Mouse (Mus musculus): ENCODE results near the gene Ado.

Ado gene

DNA sequence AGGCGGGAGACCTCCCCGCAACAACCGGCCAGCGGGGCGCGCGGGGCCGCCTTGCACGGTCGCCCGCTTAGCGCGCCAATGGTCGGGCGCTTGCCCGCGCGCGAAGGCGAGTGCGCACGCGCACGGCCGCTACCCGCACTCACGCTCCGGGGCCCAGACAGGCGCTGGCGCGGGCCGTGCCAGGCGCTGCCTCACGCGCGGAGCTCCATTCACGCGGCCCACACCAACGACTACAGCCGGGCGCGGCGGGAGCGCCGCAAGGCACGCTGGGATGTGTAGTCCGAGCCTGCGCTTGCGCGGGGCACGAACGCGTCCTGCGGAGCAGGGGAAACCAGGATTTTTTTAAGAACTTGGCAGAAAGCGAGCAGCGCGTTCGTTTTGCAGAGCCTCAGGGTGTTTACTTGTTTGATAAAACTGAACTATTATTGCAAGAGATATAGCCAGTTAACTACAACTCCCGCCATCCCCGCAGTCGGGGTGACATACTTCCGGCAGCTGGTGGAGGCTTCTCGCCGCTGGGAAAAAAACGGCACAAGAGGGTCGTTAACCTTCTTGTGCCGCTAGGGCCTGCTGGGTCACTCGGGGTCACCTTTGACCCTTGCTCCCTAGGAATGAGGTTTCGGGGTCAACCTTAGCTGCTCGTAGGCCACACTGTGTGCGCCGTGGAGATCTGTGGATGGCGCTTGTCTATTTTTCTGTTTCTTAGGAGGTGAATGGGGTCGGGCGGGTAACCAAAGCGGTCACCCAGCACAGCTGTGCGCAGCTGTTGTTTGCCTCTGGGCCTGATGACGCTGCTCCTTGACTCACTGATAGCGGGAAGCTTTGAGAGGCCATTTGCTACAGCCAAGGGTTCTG is at the start of gene Ado:
Gene Ado, minus strand, starts transcription at position 79 of the 855 bp plus-strand sequence.
- DNase-seq = peak; percentile 84

DNA sequence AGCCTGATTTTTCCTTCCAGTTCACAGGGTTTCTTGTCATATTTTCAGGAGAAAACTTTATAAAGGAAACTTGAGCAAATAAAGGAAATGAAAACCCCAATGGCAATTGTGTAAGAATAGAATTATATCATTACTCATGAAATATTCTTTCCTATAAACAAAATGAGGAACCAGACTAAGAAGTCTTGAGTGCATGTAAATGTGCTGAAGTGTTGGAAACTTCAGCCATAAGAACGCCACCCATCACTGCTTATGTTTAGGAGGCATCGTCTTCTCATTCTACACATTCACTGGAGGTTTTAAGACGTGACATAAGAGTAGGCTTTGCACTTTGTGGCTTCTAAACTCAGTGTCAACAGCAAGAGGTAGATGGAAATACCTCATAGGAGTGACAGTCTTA is 46.5 kb upstream of the Ado start:
- no peak for DNase-seq

- no peak for DNase-seq
Measured at GRCm38 (mm10) chr10:67585873-67586610, 37.3 kb upstream of the Ado start.

DNA sequence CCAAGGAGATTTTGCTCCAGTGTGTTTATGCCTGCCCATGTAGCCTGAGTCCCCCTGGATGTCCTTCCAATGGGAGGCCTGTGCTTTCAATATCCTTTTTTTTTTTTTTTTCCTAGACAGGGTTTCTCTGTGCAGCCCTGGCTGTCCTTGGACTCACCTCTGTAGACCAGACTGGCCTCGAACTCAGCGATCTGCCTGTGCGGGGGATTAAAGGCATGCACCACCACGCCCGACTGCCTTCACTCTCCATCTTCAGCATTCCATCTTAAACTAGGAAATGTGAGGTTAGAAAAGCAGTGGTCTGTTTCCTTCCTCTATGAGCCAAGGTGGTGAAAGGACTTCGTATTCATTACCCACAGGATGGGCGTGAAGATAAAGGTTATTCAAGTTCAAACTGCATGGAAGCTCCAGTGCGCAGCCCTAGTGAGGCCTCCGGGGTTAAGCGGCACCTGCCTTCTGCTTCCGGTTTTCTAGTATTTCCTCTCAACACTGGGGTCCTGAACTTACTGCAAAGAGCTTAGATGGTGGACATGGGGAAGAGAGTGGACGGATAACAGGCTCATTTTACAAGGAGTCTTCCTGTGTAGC is 33.0 kb upstream of the Ado start:
- no peak for DNase-seq

- DNase-seq = no peak
Measured at GRCm38 (mm10) chr10:67579830-67580229, 31.1 kb upstream of the Ado start.

GRCm38 (mm10) chr10:67573310-67573709 is 24.6 kb upstream of the Ado start:
- DNase-seq = no peak

- no peak for DNase-seq
Measured at GRCm38 (mm10) chr10:67571443-67571842, 22.7 kb upstream of the Ado start.

DNA sequence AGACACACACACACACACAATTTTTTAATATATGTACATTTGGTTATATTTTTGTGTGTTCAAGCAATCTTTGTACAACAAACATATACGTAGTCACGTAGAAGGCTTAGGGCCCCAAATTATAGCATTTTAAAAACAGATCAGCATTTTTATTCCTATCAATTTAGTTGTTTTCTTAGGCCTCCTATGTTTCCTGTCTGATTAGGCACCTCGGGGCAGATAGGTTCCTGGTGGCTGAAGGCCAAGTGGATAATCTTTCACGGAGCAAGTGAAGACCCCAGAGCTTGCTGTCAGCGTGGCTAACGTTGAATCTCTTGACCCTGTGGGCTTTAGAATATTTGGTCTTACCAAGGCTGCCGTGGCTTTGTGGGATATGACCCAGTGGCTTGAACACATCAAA is 20.8 kb upstream of the Ado start:
- DNase-seq = no peak

- DNase-seq = peak; percentile 7
Measured at GRCm38 (mm10) chr10:67566104-67566503, 17.3 kb upstream of the Ado start.

DNA sequence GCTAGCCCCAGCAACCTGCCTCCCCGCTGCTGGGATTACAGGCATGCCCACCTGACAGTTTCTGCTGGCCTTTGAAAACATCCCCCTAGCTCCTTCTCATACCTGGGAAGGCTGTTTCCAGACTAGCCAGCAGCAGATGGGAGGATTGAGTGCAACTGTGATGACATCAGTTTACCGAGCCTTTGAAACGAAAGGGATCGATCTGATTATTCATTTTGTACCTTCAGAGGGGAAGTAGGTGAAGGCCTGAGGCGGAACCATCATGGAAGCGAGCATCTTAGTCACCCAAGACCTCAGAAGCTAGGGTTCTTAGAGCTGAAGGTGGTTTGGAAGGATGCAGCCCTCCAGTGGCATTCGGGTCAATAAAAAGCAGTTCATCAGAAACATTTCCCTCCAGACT is 15.8 kb upstream of the Ado start:
- DNase-seq = no peak

DNA sequence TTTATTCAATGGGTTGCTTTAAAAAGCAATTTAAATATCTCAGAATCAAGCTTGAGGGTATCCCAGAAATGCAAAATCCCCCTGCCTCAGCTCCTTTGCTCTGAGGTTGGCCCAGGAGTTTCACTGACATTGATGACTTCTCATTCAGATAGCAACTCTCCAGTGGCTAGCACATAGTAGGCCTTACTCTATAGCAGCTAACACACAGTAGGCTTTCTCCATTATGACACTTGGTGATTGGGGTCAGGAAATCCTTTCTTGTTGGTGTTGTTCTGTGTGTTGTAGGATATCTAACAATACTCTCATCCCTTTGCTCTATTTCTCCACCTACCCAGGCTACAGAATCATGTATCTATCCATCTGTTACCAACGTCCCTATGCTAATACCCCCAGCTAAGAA is 12.4 kb upstream of the Ado start:
- no peak for DNase-seq

GRCm38 (mm10) chr10:67559765-67560394 is 11.1 kb upstream of the Ado start:
- DNase-seq = no peak

DNA sequence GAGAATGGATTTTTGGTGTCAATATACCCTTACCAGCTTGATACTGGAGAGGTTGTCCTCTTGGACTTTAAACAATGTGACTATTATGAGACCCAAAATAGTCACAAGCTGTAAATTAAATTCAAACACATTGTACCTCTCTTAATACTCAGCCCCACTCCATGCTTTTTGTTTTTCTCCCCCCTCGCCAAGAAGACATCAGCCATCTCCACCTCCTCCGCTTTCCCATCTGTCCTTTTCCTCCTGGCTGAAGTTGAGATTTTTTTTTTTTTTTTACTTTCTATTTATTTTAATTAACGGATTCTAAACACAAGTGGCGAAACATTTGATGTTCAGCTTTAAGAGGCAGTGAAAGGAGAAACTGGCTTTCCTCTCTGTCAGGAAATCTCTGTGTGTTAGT is 9.3 kb upstream of the Ado start:
- no peak for DNase-seq

- DNase-seq = peak; percentile 54
Measured at GRCm38 (mm10) chr10:67548261-67548854, 397 bp downstream of the Ado start.

DNA sequence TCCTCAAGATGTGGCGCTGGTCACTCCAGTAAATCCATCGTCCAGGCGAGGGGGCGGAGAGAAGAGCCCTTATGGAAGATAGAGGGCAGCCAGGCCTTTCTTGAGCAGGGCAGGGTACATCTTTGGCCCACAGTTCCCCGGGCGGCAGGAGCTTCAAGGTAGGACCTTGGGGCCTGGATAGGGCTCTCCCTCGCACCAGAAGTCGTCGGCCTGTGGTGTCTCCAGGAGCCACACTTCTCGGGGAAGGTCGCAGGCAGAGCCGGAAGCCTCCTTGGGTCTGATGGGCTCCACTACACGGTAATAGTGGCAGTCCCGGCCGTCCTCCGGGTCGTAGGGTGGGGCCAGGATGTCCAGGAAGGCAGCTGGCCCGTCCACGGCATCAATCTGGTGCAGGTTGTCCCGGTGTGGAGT is 900 bp downstream of the Ado start:
- no peak for DNase-seq

DNA sequence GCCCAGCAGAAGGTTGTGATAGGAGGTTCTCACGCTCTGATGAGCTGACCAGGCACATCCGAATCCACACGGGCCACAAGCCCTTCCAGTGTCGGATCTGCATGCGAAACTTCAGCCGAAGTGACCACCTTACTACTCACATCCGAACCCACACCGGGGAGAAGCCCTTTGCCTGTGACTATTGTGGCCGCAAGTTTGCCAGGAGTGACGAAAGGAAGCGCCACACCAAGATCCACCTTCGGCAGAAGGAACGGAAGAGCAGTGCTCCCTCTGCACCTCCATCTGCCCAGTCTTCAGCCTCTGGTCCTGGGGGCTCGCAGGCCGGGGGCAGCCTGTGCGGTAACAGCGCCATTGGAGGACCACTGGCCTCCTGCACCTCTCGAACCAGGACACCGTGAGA is 8.2 kb downstream of the Ado start:
- no peak for DNase-seq

- DNase-seq = no peak
Measured at GRCm38 (mm10) chr10:67539401-67539730, 9.4 kb downstream of the Ado start.

DNA sequence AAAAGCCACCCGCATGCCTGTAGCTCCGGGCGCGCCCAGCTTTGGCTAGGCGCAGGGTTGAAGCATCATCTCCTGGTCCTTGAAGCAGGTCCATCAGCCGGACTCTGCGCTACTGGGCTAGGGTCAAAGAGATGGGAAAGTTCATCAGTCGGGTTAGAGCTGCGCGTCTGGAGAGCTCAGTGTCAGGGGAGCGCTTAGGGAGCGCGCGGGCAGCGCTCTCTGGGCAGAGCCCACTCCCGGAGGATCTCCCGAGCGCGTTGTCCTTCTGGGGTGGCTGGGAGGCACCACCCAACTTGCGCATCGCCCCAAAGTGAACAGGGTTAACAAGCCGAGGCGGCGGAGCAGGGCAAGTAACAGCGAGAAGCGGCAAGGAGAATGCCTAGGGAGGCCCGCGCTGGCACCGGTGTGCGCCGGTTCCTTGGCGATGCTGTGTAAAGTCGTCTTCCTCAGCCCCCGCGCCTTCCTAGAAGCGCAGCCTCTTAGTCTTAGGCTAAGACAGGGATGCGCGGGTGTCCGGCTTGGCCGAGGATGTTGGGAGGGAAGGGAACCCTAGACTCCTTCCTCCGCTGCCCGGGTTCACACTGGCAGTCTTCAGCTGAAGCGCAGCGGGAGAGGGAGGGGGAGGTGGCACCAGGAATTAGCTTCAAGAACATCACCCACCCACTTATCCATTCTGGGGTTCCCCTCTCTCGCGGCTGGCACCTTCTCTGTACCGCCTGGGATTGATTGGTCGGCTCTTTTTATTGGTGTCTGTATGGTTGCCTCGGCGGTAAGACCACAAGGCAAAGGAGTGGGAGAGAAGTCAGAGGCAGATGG is 10.0 kb downstream of the Ado start:
- DNase-seq = no peak

DNA sequence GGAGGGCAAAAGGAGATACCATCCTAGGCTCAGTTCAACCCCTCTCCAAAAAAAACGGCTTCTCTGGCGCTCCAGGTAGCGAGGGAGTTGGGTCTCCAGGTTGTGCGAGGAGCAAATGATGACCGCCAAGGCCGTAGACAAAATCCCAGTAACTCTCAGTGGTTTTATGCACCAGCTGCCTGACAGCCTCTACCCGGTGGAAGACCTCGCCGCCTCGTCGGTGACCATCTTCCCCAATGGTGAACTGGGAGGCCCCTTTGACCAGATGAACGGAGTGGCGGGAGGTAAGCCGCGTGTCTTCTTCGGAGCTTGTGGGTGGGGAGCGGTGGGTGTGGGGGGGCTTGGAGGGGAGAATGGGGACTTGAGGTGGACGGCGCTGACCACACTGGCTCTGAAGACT is 10.6 kb downstream of the Ado start:
- DNase-seq = no peak

GRCm38 (mm10) chr10:67537151-67537994 is 11.4 kb downstream of the Ado start:
- peak; percentile 90 for DNase-seq

- peak; percentile 36 for DNase-seq
Measured at GRCm38 (mm10) chr10:67536621-67537141, 12.1 kb downstream of the Ado start.
